Mouse (Mus musculus) embryonic facial prominence, embryonic 12.5 days (tissue): Measurements from ENCODE around the gene Acot2. TPM values are rescaled to one million over a fixed set of nuclear protein-coding genes. Genes with fewer than 3 reads are reported as not detected.

Source experiments
- ATAC-seq: fragments of 200-750 bp; cut with Nextera tagmentation; 2 replicates; pipeline ENCODE4 v1.8.0; 2017; ENCODE audit not compliant: insufficient number of reproducible peaks, insufficient read depth, low FRiP score, low TSS enrichment
- H3K27ac ChIP-seq: fragments of 300-500 bp; sonication (generic); 2 replicates; pipeline ENCODE4 v1.5.1; 2016; ENCODE audit warnings: mild to moderate bottlenecking
- H3K27me3 ChIP-seq: fragments of 300-500 bp; sonication (generic); 2 replicates; pipeline ENCODE4 v1.6.1; 2016; ENCODE audit warnings: mild to moderate bottlenecking, moderate library complexity
- H3K36me3 ChIP-seq: fragments of 300-500 bp; sonication (generic); 2 replicates; pipeline ENCODE4 v1.6.1; 2016; ENCODE audit warnings: mild to moderate bottlenecking
- H3K4me1 ChIP-seq: fragments of 300-500 bp; sonication (generic); 2 replicates; pipeline ENCODE4 v1.6.1; 2016
- H3K4me2 ChIP-seq: fragments of 300-500 bp; sonication (generic); replicated peaks from 2 replicates; pipeline ENCODE4 v1.6.1; 2016; ENCODE audit warnings: mild to moderate bottlenecking, moderate library complexity
- H3K4me3 ChIP-seq: fragments of 300-500 bp; sonication (generic); 2 replicates; pipeline ENCODE4 v1.5.1; 2016; ENCODE audit warnings: mild to moderate bottlenecking
- H3K9ac ChIP-seq: fragments of 300-500 bp; sonication (generic); 2 replicates; pipeline ENCODE4 v1.6.1; 2016; ENCODE audit warnings: mild to moderate bottlenecking, moderate library complexity
- H3K9me3 ChIP-seq: fragments of 300-500 bp; sonication (generic); 2 replicates; pipeline ENCODE4 v1.6.1; 2016; ENCODE audit warnings: mild to moderate bottlenecking, moderate library complexity
- WGBS: fragments of 180-500 bp; shearing (Covaris S2); methylation state at CpG from one replicate; pipeline ENCODE4 v1.1.7; 2016; 5-methylcytosine and 5-hydroxymethylcytosine counted together
- polyA plus RNA-seq: library from polyadenylated mRNA; unstranded; fragments of >200 nt; fragmentation: Nextera tagmentation; extraction: Ambion mirVana; gene quantifications from 2 replicates; pipeline ENCODE4 v1.2.1, GENCODE M21; 2016

The Acot2 gene
- polyA plus RNA-seq, 1 experiment from 2014 or later, result 20.8 TPM

- Histone ChIP-seq H3K4me3 (no peak overlapping the region), H3K9ac (no peak overlapping the region), H3K27ac (no peak overlapping the region), H3K4me1 (no peaks in the 10 kb centered on the region), H3K27me3 (no peaks in the 10 kb centered on the region), H3K36me3 (no peaks in the 10 kb centered on the region), H3K4me2 (no peak overlapping the region), H3K9me3 (0 out of 2 replicates have a peak, but pooled peaks cover 3% of the 10 kb centered on the region)
- no peak for ATAC-seq
- WGBS, result 88% methylated on average over 5 of the region's 5 CpGs
These were observed 54.6 kb downstream of the Acot2 start for GRCm38 (mm10) chr12:84042248-84042647.

Other genes with a start within 250 kb of the Acot2 start
- gene Papln, start 224.2 kb upstream of the Acot2 start, polyA plus RNA-seq, result 0.51 and 0.69 TPM in 2 replicates
- gene Numb, start 65.9 kb upstream of the Acot2 start, polyA plus RNA-seq, result 38.7 and 40.2 TPM in 2 replicates
- gene Riox1, start 37.3 kb upstream of the Acot2 start, polyA plus RNA-seq, result 19.6 and 22.6 TPM in 2 replicates
- not detected in 2 replicates for gene Heatr4, start 3.0 kb upstream of the Acot2 start, polyA plus RNA-seq
- gene Acot1, start 21.6 kb downstream of the Acot2 start, polyA plus RNA-seq, result 37.2 and 39.7 TPM in 2 replicates
- gene Acot4, start 50.5 kb downstream of the Acot2 start, polyA plus RNA-seq, result 0.36 and 0.75 TPM in 2 replicates
- gene Gm49366, start 51.1 kb downstream of the Acot2 start, polyA plus RNA-seq, result not detected in 2 replicates
- 0.38 and 0.49 TPM in 2 replicates for gene Acot3, start 64.3 kb downstream of the Acot2 start, polyA plus RNA-seq
- gene Acot5, start 81.5 kb downstream of the Acot2 start, polyA plus RNA-seq, result not detected in 2 replicates
- 1.2 and 1.3 TPM in 2 replicates for gene Acot6, start 112.8 kb downstream of the Acot2 start, polyA plus RNA-seq
- gene Dnal1, start 126.5 kb downstream of the Acot2 start, polyA plus RNA-seq, result 7.5 and 8.8 TPM in 2 replicates
- 1.4 and 1.5 TPM in 2 replicates for gene Pnma1, start 160.6 kb downstream of the Acot2 start, polyA plus RNA-seq
- 7.9 and 9.0 TPM in 2 replicates for gene Elmsan1, start 231.0 kb downstream of the Acot2 start, polyA plus RNA-seq